Mouse (Mus musculus): ENCODE measurements at regions not wholly inside any gene's neighbourhood (a gene's known extent, or its start where the extent isn't known, plus 50 kb on each side); places are given as distances from the start of the nearest gene placed in this dataset.

- Histone ChIP-seq H3K9ac (replicated peaks; ENCODE audit: low read length) (peak overlapping the region; percentile 91), H3K36me3 (ENCODE audit: insufficient read depth, low read length) (no peaks in the 10 kb centered on the region), H3K9me3 (ENCODE audit: low read length) (no peaks in the 10 kb centered on the region), H3K27ac (ENCODE audit: low read length) (peak overlapping the region; percentile 97), H3K4me2 (replicated peaks; ENCODE audit: low read depth, low read length) (peak overlapping the region; percentile 79), H3K4me1 (ENCODE audit: insufficient read depth, low read length) (peaks cover 16% of the 10 kb centered on the region), H3K4me3 (ENCODE audit: low read length) (peak overlapping the region; percentile 88), H3K27me3 (ENCODE audit: insufficient read depth, low read length) (no peaks in the 10 kb centered on the region)
- under 1% methylated on average over 63 of the region's 121 CpGs for WGBS
- peak; percentile 60 for ATAC-seq (ENCODE audit: low FRiP score, low TSS enrichment)
Measured at GRCm38 (mm10) chr15:68362081-68363057, 1861.7 kb upstream of the Lrrc6 start.

- Histone ChIP-seq H3K4me2 (replicated peaks; ENCODE audit: low read depth, low read length) (peak overlapping the region; percentile 79), H3K4me1 (ENCODE audit: insufficient read depth, low read length) (peaks cover 16% of the 10 kb centered on the region), H3K9me3 (ENCODE audit: low read length) (no peaks in the 10 kb centered on the region), H3K4me3 (ENCODE audit: low read length) (peak overlapping the region; percentile 88), H3K27me3 (ENCODE audit: insufficient read depth, low read length) (no peaks in the 10 kb centered on the region), H3K27ac (ENCODE audit: low read length) (no peak overlapping the region; the same call in 1 of the 2 replicates), H3K9ac (replicated peaks; ENCODE audit: low read length) (peak overlapping the region; percentile 91), H3K36me3 (ENCODE audit: insufficient read depth, low read length) (no peaks in the 10 kb centered on the region)
- 37% methylated on average over 6 of the region's 6 CpGs for WGBS
- no peak for ATAC-seq (ENCODE audit: low FRiP score, low TSS enrichment)
Measured at GRCm38 (mm10) chr15:68360956-68361908, 1860.5 kb upstream of the Lrrc6 start.

DNA sequence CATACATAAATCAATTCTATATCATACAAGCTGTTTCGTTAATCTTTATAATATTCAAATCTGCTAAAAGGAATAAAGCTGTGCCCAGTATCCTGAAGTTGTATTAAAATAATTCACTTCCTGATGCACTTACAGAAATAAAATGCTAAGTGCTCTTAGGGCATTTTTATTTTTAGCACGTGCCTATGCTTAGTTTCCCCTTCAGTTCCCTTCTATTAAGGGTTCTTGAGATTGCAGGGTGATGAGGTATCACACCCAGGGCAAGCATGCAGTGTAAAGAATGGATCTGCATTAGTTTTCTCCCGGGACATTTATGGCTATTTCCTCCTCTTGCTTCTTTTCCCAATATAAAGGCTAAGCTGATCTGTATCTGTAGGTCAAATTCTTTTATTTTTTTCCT lies 1858.8 kb upstream of the Lrrc6 start:
- no peaks in the 10 kb centered on the region for H3K9me3 ChIP-seq (ENCODE audit: low read length)
- no peaks in the 10 kb centered on the region for H3K36me3 ChIP-seq (ENCODE audit: insufficient read depth, low read length)
- no peaks in the 10 kb centered on the region for H3K27me3 ChIP-seq (ENCODE audit: insufficient read depth, low read length)
- H3K4me1 ChIP-seq (ENCODE audit: insufficient read depth, low read length) = peaks cover 16% of the 10 kb centered on the region
- H3K27ac ChIP-seq (ENCODE audit: low read length) = no peak overlapping the region
- no peak for ATAC-seq (ENCODE audit: low FRiP score, low TSS enrichment)
- no peak overlapping the region for H3K9ac ChIP-seq (replicated peaks; ENCODE audit: low read length)
- no peak overlapping the region for H3K4me2 ChIP-seq (replicated peaks; ENCODE audit: low read depth, low read length)
- WGBS = 66% methylated on average over 3 of the region's 3 CpGs
- H3K4me3 ChIP-seq (ENCODE audit: low read length) = no peak overlapping the region

- Histone ChIP-seq H3K4me2 (replicated peaks; ENCODE audit: low read depth, low read length) (no peak overlapping the region), H3K9ac (replicated peaks; ENCODE audit: low read length) (no peak overlapping the region), H3K9me3 (ENCODE audit: low read length) (no peaks in the 10 kb centered on the region), H3K4me1 (ENCODE audit: insufficient read depth, low read length) (peaks cover 7% of the 10 kb centered on the region), H3K36me3 (ENCODE audit: insufficient read depth, low read length) (no peaks in the 10 kb centered on the region), H3K27ac (ENCODE audit: low read length) (no peak overlapping the region), H3K27me3 (ENCODE audit: insufficient read depth, low read length) (no peaks in the 10 kb centered on the region), H3K4me3 (ENCODE audit: low read length) (no peak overlapping the region)
- 84% methylated on average over 1 of the region's 1 CpGs for WGBS
- ATAC-seq (ENCODE audit: low FRiP score, low TSS enrichment) = no peak
Measured at GRCm38 (mm10) chr15:68355957-68356356, 1855.2 kb upstream of the Lrrc6 start.

DNA sequence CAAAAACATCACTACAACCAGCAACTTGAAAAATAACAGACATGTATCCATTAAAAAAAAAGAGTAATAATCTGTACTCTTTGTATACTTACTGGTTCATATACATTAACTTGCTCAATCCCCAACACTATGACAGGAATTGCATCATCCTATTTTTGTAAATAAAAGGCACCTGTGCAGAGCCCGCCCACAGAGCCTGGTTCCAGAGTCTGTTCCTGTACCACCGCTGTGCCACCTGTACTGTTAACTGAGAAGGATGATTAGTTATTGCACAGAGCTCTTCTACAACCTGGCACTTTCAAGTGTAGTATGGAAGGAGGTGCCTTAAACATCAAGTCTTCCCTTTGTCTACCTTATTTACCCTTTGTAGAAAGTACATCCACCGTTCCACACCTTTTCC lies 1843.9 kb upstream of the Lrrc6 start:
- H3K27me3 ChIP-seq (ENCODE audit: insufficient read depth, low read length) = no peaks in the 10 kb centered on the region
- H3K36me3 ChIP-seq (ENCODE audit: insufficient read depth, low read length) = peaks cover 8% of the 10 kb centered on the region; the same call in 1 of the 2 replicates
- no peak overlapping the region for H3K4me3 ChIP-seq (ENCODE audit: low read length)
- H3K4me2 ChIP-seq (replicated peaks; ENCODE audit: low read depth, low read length) = no peak overlapping the region
- no peak for ATAC-seq (ENCODE audit: low FRiP score, low TSS enrichment)
- no peak overlapping the region for H3K27ac ChIP-seq (ENCODE audit: low read length)
- no peaks in the 10 kb centered on the region for H3K4me1 ChIP-seq (ENCODE audit: insufficient read depth, low read length)
- H3K9me3 ChIP-seq (ENCODE audit: low read length) = no peaks in the 10 kb centered on the region
- no peak overlapping the region for H3K9ac ChIP-seq (replicated peaks; ENCODE audit: low read length)
- 97% methylated on average over 3 of the region's 3 CpGs for WGBS

DNA sequence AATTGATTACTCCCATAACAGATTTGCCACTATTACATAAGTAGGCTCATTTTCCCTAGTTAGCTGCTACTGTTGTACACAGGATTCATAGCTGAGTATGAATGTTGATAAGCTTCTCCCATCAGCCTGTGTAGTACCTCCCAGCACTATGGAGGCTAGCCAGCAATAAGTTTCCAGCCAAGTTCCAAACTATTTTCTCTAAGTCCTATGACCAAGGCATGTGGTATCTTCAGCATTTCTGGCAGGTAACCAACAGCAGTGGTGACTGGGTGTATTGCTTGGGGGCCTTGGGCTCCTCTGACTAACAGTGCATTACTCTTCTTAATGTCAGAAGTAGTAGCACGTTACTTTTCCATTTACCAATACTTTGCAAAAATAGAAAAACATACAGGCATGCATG lies 1841.8 kb upstream of the Lrrc6 start:
- no peak overlapping the region for H3K9ac ChIP-seq (replicated peaks; ENCODE audit: low read length)
- WGBS = 92% methylated on average over 1 of the region's 1 CpGs
- H3K27ac ChIP-seq (ENCODE audit: low read length) = no peak overlapping the region
- no peaks in the 10 kb centered on the region for H3K27me3 ChIP-seq (ENCODE audit: insufficient read depth, low read length)
- no peaks in the 10 kb centered on the region for H3K9me3 ChIP-seq (ENCODE audit: low read length)
- no peak overlapping the region for H3K4me2 ChIP-seq (replicated peaks; ENCODE audit: low read depth, low read length)
- peaks cover 15% of the 10 kb centered on the region; the same call in 1 of the 2 replicates for H3K36me3 ChIP-seq (ENCODE audit: insufficient read depth, low read length)
- ATAC-seq (ENCODE audit: low FRiP score, low TSS enrichment) = no peak
- no peak overlapping the region for H3K4me3 ChIP-seq (ENCODE audit: low read length)
- H3K4me1 ChIP-seq (ENCODE audit: insufficient read depth, low read length) = no peaks in the 10 kb centered on the region

DNA sequence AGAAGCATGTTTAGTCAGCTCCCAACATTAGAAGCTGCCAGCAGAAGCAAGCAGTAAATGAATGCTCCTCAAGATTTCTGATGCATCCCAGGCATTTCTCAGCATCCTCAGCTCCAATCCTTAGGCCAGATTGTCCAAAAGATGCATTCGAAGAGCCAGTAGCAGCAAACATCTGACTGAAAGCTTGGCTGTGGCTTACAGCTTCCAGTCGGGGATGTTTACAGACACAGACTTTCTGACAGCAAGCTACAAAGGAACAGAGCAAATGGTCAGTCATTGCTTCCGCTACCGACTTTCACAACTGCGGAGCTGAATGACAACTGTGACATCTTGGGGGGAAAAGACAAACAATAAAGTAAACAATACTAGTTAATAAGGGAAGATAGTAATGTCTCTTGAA lies 1840.3 kb upstream of the Lrrc6 start:
- WGBS = 35% methylated on average over 5 of the region's 5 CpGs
- H3K27me3 ChIP-seq (ENCODE audit: insufficient read depth, low read length) = no peaks in the 10 kb centered on the region
- ATAC-seq (ENCODE audit: low FRiP score, low TSS enrichment) = no peak
- H3K4me1 ChIP-seq (ENCODE audit: insufficient read depth, low read length) = no peaks in the 10 kb centered on the region
- no peak overlapping the region for H3K4me3 ChIP-seq (ENCODE audit: low read length)
- no peaks in the 10 kb centered on the region for H3K9me3 ChIP-seq (ENCODE audit: low read length)
- H3K36me3 ChIP-seq (ENCODE audit: insufficient read depth, low read length) = peaks cover 15% of the 10 kb centered on the region; the same call in 1 of the 2 replicates
- no peak overlapping the region for H3K9ac ChIP-seq (replicated peaks; ENCODE audit: low read length)
- H3K4me2 ChIP-seq (replicated peaks; ENCODE audit: low read depth, low read length) = no peak overlapping the region
- H3K27ac ChIP-seq (ENCODE audit: low read length) = no peak overlapping the region

- no peaks in the 10 kb centered on the region for H3K27me3 ChIP-seq (ENCODE audit: insufficient read depth, low read length)
- 79% methylated on average over 2 of the region's 2 CpGs for WGBS
- no peaks in the 10 kb centered on the region for H3K9me3 ChIP-seq (ENCODE audit: low read length)
- H3K4me3 ChIP-seq (ENCODE audit: low read length) = no peak overlapping the region
- no peak overlapping the region for H3K9ac ChIP-seq (replicated peaks; ENCODE audit: low read length)
- H3K27ac ChIP-seq (ENCODE audit: low read length) = no peak overlapping the region
- H3K4me2 ChIP-seq (replicated peaks; ENCODE audit: low read depth, low read length) = no peak overlapping the region
- no peak for ATAC-seq (ENCODE audit: low FRiP score, low TSS enrichment)
- no peaks in the 10 kb centered on the region for H3K4me1 ChIP-seq (ENCODE audit: insufficient read depth, low read length)
- H3K36me3 ChIP-seq (ENCODE audit: insufficient read depth, low read length) = 0 out of 2 replicates have a peak, but pooled peaks cover 12% of the 10 kb centered on the region
Measured at GRCm38 (mm10) chr15:68337264-68337663, 1836.6 kb upstream of the Lrrc6 start.

DNA sequence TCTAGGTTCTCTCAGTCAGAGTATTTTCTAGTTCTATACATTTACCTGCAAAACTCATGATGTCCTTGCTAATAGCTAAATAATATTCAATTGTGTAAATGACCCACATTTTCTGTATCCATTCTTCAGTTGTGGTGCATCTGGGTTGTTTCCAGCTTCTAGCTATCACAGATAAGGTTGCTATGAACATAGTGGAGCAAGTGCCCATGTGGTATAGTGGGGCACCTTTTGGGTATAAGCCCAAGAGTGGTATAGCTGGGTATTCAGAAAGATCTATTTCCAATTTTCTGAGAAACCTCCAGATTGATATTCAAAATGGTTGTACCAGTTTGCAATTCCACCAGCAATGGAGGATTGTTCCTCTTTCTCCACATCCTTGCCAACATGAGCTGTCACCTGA lies 1835.1 kb upstream of the Lrrc6 start:
- no peak overlapping the region for H3K4me3 ChIP-seq (ENCODE audit: low read length)
- no peak overlapping the region for H3K4me2 ChIP-seq (replicated peaks; ENCODE audit: low read depth, low read length)
- no peaks in the 10 kb centered on the region for H3K27me3 ChIP-seq (ENCODE audit: insufficient read depth, low read length)
- no peaks in the 10 kb centered on the region for H3K9me3 ChIP-seq (ENCODE audit: low read length)
- H3K9ac ChIP-seq (replicated peaks; ENCODE audit: low read length) = no peak overlapping the region
- H3K27ac ChIP-seq (ENCODE audit: low read length) = no peak overlapping the region
- no peaks in the 10 kb centered on the region for H3K4me1 ChIP-seq (ENCODE audit: insufficient read depth, low read length)
- ATAC-seq (ENCODE audit: low FRiP score, low TSS enrichment) = no peak
- H3K36me3 ChIP-seq (ENCODE audit: insufficient read depth, low read length) = 0 out of 2 replicates have a peak, but pooled peaks cover 9% of the 10 kb centered on the region
